In genomic region chr8:109868003-109868679, GRCm38 (mm10) we compare ENCODE assay signal across 8 mouse cellular contexts. TPM values are rescaled to one million over a fixed set of nuclear protein-coding genes. Genes with fewer than 3 reads are reported as not detected.
DNase-seq lines count a peak whose midpoint lies in the region; ATAC-seq and TF ChIP-seq lines count a peak whose summit lies in the region.

TSS of gene Phlpp2 (plus strand) at chr8:109868542.

- H3K27ac ChIP-seq in heart, embryonic 11.5 days (ENCODE audit: low read depth, low read length) = peak within 1 kb of the TSS; percentile 89
- H3K27ac ChIP-seq in kidney, embryonic 16.5 days (ENCODE audit: low read length) = peak within 1 kb of the TSS; percentile 93
- peak within 1 kb of the TSS; percentile 53; the same call in 1 of the 2 replicates for H3K27ac ChIP-seq in liver, adult 2 months (replicated peaks; ENCODE audit: insufficient read depth, low read depth, low read length)

- TF ChIP-seq CTCF in liver, adult 2 months (IDR thresholded peaks at IDR 0.05; ENCODE audit: low read depth, low read length) = peak; percentile 50

- H3K27me3 ChIP-seq in heart, embryonic 11.5 days (ENCODE audit: control insufficient read depth, insufficient read depth, low read length) = no peaks in the 10 kb centered on the region
- H3K27me3 ChIP-seq in kidney, embryonic 16.5 days (ENCODE audit: insufficient read depth, low read length) = no peaks in the 10 kb centered on the region
- no peaks in the 10 kb centered on the region for H3K27me3 ChIP-seq in liver, adult 2 months (ENCODE audit: control insufficient read depth, insufficient read depth, low read length)
- H3K27me3 ChIP-seq in myocyte (ENCODE audit: control insufficient read depth, insufficient read depth, insufficient read length) = no peaks in the 10 kb centered on the region
- H3K27me3 ChIP-seq in splenic B cell, adult 2 months (ENCODE audit: control insufficient read depth, insufficient read depth, low read length, poor library complexity, severe bottlenecking) = no peaks in the 10 kb centered on the region

- ATAC-seq in erythroblast, adult 5-6 weeks (replicated peaks; ENCODE audit: low FRiP score, poor library complexity, severe bottlenecking) = peak; percentile 76
- ATAC-seq in heart, embryonic 11.5 days (replicated peaks; ENCODE audit: insufficient number of reproducible peaks, low FRiP score, low TSS enrichment) = peak; percentile 96
- peak; percentile 99 for ATAC-seq in kidney, embryonic 16.5 days (ENCODE audit: low FRiP score, low TSS enrichment)

- H3K4me2 ChIP-seq in heart, embryonic 11.5 days = peak within 1 kb of the TSS; percentile 95
- peak within 1 kb of the TSS; percentile 85 for H3K4me2 ChIP-seq in kidney, embryonic 16.5 days (replicated peaks; ENCODE audit: low read depth, low read length)
- peak within 1 kb of the TSS; percentile 81 for H3K4me2 ChIP-seq in myocyte (ENCODE audit: low read depth)

- no peaks in the 10 kb centered on the region for H3K36me3 ChIP-seq in heart, embryonic 11.5 days (ENCODE audit: control insufficient read depth, insufficient read depth, low read length)
- no peaks in the 10 kb centered on the region for H3K36me3 ChIP-seq in kidney, embryonic 16.5 days (ENCODE audit: insufficient read depth, low read length)
- H3K36me3 ChIP-seq in liver, adult 2 months (ENCODE audit: control insufficient read depth, insufficient read depth, low read length) = no peaks in the 10 kb centered on the region; the same call in 1 of the 2 replicates
- H3K36me3 ChIP-seq in myocyte (ENCODE audit: control insufficient read depth, insufficient read depth) = peaks cover 2% of the 10 kb centered on the region
- no peaks in the 10 kb centered on the region for H3K36me3 ChIP-seq in splenic B cell, adult 2 months (ENCODE audit: control insufficient read depth, insufficient read depth, low read length, poor library complexity, severe bottlenecking)

- H3ac ChIP-seq in myocyte (ENCODE audit: control insufficient read depth, insufficient read length) = peak within 1 kb of the TSS; percentile 83

- peaks cover 10% of the 10 kb centered on the region for H3K79me2 ChIP-seq in liver, adult 2 months (ENCODE audit: control insufficient read depth, insufficient read depth, low read length)
- H3K79me2 ChIP-seq in myocyte (ENCODE audit: control insufficient read depth, insufficient read depth) = peaks cover 5% of the 10 kb centered on the region

- H3K9me3 ChIP-seq in heart, embryonic 11.5 days (replicated peaks; ENCODE audit: control insufficient read depth, low read length) = no peaks in the 10 kb centered on the region
- no peaks in the 10 kb centered on the region for H3K9me3 ChIP-seq in kidney, embryonic 16.5 days (ENCODE audit: low read length)

- under 1% methylated on average over 42 of the region's 42 CpGs for WGBS in heart, embryonic 11.5 days (ENCODE audit: insufficient replicate concordance)
- WGBS in kidney, embryonic 16.5 days = under 1% methylated on average over 41 of the region's 42 CpGs
- whole genome bisulfite sequencing in liver, adult 2 months = 1% methylated on average over 42 of the region's 42 CpGs

- TF ChIP-seq POLR2A in liver, adult 2 months (IDR thresholded peaks at IDR 0.05; ENCODE audit: extremely low read depth, insufficient read depth, low read length) = peak; percentile 63; the same call in 1 of the 2 replicates
- TF ChIP-seq POLR2A in myocyte (IDR thresholded peaks at IDR 0.05; ENCODE audit: insufficient read length, low read depth) = peak; percentile 59

- H3K9ac ChIP-seq in heart, embryonic 11.5 days (ENCODE audit: low read depth, low read length) = peak within 1 kb of the TSS; percentile 95
- peak within 1 kb of the TSS; percentile 93 for H3K9ac ChIP-seq in kidney, embryonic 16.5 days (replicated peaks; ENCODE audit: low read length)
- peak within 1 kb of the TSS; percentile 98 for H3K9ac ChIP-seq in liver, adult 2 months (ENCODE audit: low read depth, low read length)

- peaks cover 6% of the 10 kb centered on the region for H3K4me1 ChIP-seq in heart, embryonic 11.5 days (ENCODE audit: control insufficient read depth, insufficient read depth, low read length)
- H3K4me1 ChIP-seq in kidney, embryonic 16.5 days (ENCODE audit: insufficient read depth, low read length) = peaks cover 8% of the 10 kb centered on the region
- peaks cover 7% of the 10 kb centered on the region for H3K4me1 ChIP-seq in liver, adult 2 months (ENCODE audit: control insufficient read depth, insufficient read depth, low read length)

- DNase-seq in B cell, adult 2 months = peak; percentile 97
- peak; percentile 97 for DNase-seq in brain, adult 2 months (ENCODE audit: low read depth, low spot score)
- peak; percentile 82 for DNase-seq in liver, adult 2 months (ENCODE audit: extremely low read depth, low read depth, low spot score)
- DNase-seq in splenic B cell, adult 2 months (ENCODE audit: low read depth, low spot score) = peak; percentile 96

- H3K4me3 ChIP-seq in heart, embryonic 11.5 days (ENCODE audit: low read depth, low read length) = peak within 1 kb of the TSS; percentile 97
- peak within 1 kb of the TSS; percentile 96 for H3K4me3 ChIP-seq in kidney, embryonic 16.5 days (ENCODE audit: low read length)
- peak within 1 kb of the TSS; percentile 99 for H3K4me3 ChIP-seq in liver, adult 2 months (ENCODE audit: insufficient read depth, low read depth, low read length)
- peak within 1 kb of the TSS; percentile 27 for H3K4me3 ChIP-seq in myocyte

TF ChIP-seq in myocyte, 11 proteins besides CTCF, POLR2A, EP300 and RAD21:
- TF ChIP-seq MYOD1 (IDR thresholded peaks at IDR 0.05; ENCODE audit: control insufficient read depth in 1 of 3, insufficient read length in 2 of 3, low read depth in 2 of 3) (peak in 1 of 3 experiments; percentile 3), SRF (IDR thresholded peaks at IDR 0.05; ENCODE audit: control insufficient read depth, insufficient read length, low read depth) (no peak), E2F4 (IDR thresholded peaks at IDR 0.05; ENCODE audit: insufficient read depth) (peak; percentile 12)
TF ChIP-seq in myocyte: peak in this region for 2.

RNA-seq across cellular contexts. Expression of gene Phlpp2, which starts in this region (rescaled TPM):
- 32.1 and 41.6 TPM in 2 replicates for total RNA-seq in erythroblast, adult 5-6 weeks (2015; ENCODE audit: low replicate concordance)
- 63.2 and 70.5 TPM in 2 replicates for total RNA-seq in erythroblast, adult 5-6 weeks (2017; ENCODE audit: low replicate concordance)
- polyA plus RNA-seq in heart, embryonic 11.5 days (2014; fragmentation: Nextera tagmentation; extraction: Ambion mirVana) = 2.2 and 3.3 TPM in 2 replicates
- 2.6 and 2.7 TPM in 2 replicates for polyA plus RNA-seq in kidney, embryonic 16.5 days (2015; fragmentation: Nextera tagmentation; extraction: Ambion mirVana)
- total RNA-seq in liver, adult 2 months (2014; rRNA removed) = 0.92 and 1.3 TPM in 2 replicates
- 0.76 and 1.2 TPM in 2 replicates for polyA plus RNA-seq in liver, adult 2 months (2012; rRNA removed)
- 1.7 TPM for polyA plus RNA-seq in myocyte (2012; fragmentation: generic; extraction: Trizol)

Comparison
In these comparisons a context has a peak if more than half of its experiments do, and no peak if none do; other contexts are left out.
1. Peak in every context shown above with its lines: DNase-seq, ATAC-seq, H3K4me3 ChIP-seq and H3K27ac ChIP-seq.
2. RNA of gene Phlpp2 (total RNA-seq): 32.1 to 70.5 TPM in erythroblast, adult 5-6 weeks; 0.92 to 1.3 TPM in liver, adult 2 months; every median in the first group is over 10 times any median in the second.
3. H3K4me3 ChIP-seq: peak in every context shown above with its lines; median percentile 99 in liver, adult 2 months; 97 in heart, embryonic 11.5 days; 96 in kidney, embryonic 16.5 days; 27 in myocyte.